Mouse (Mus musculus): ENCODE results near the gene Znrf2. TPM values are rescaled to one million over a fixed set of nuclear protein-coding genes. Genes with fewer than 3 reads are reported as not detected.

Znrf2 gene
- total and polyA plus RNA-seq, 3 experiments = 16.0 to 26.9 (median 18.3) TPM

- Histone ChIP-seq H3K4me3 (replicated peaks in 1 of 3; ENCODE audit: low read depth in 2 of 3, low read length in 2 of 3, poor library complexity in 1 of 3) (peak overlapping the region; percentile 70 to 89 (median 73)), H3K4me1 (ENCODE audit: control insufficient read depth in 1 of 2, insufficient read depth in 2 of 2) (peaks cover 0 to 40% of the 10 kb centered on the region in 2 experiments; a peak in 3 of 4 replicates), H3K79me2 (replicated peaks; ENCODE audit: control insufficient read depth, extremely low read depth, insufficient read depth, poor library complexity, severe bottlenecking) (peaks cover 36% of the 10 kb centered on the region), H3K27ac (ENCODE audit: insufficient read depth, low read depth) (peak overlapping the region; percentile 78), H3K27me3 (replicated peaks) (no peaks in the 10 kb centered on the region), H3K9me3 (replicated peaks; ENCODE audit: low read length) (peaks cover 2% of the 10 kb centered on the region), H3K36me3 (replicated peaks in 1 of 2; ENCODE audit: control insufficient read depth in 1 of 2, insufficient read depth in 1 of 2, low read length in 1 of 2) (peaks cover 0 to 15% of the 10 kb centered on the region in 2 experiments), H3K9ac (ENCODE audit: insufficient read depth, low read depth) (peak overlapping the region; percentile 92), H3K4me2 (ENCODE audit: insufficient read depth, low read depth, poor library complexity, severe bottlenecking) (peak overlapping the region; percentile 84; the same call in 1 of the 2 replicates)
- in situ Hi-C loops (cut with MboI; ENCODE audit: low pct_ligation_motif_present, low pct_unique_long_range_greater_than_20kb, low sequenced_read_pairs) = loop anchor here (10.0 kb wide), 1 partner anchor 97 kb away; no protein-coding TSS in a partner anchor
- dilution Hi-C loops (cut with MboI; ENCODE audit: extremely low pct_ligation_motif_present, extremely low pct_unique_long_range_greater_than_20kb, low sequenced_read_pairs) = no loop called here
- TF ChIP-seq TBP (conservative IDR thresholded peaks at IDR 0.05; ENCODE audit: low read depth, low read length) (peak; percentile 86), USF2 (conservative IDR thresholded peaks at IDR 0.05; ENCODE audit: low read depth, low read length) (no peak), CHD2 (IDR thresholded peaks at IDR 0.05; ENCODE audit: low read length) (no peak), ZKSCAN1 (IDR thresholded peaks at IDR 0.05; ENCODE audit: borderline replicate concordance, low read depth, low read length) (no peak), CHD1 (IDR thresholded peaks at IDR 0.05; ENCODE audit: low read depth, low read length) (no peak), POLR2A (IDR thresholded peaks at IDR 0.05; ENCODE audit: low read depth, low read length) (peak; percentile 69), UBTF (IDR thresholded peaks at IDR 0.05; ENCODE audit: low read depth, low read length) (peak; percentile 52), BHLHE40 (IDR thresholded peaks at IDR 0.05; ENCODE audit: low read depth, low read length) (peak; percentile 84), EP300 (IDR thresholded peaks at IDR 0.05; ENCODE audit: low read length) (no peak), SMC3 (IDR thresholded peaks at IDR 0.05; ENCODE audit: low read depth, low read length) (no peak), ZMIZ1 (IDR thresholded peaks at IDR 0.05; ENCODE audit: low read depth, low read length) (peak; percentile 81), IRF4 (IDR thresholded peaks at IDR 0.05; ENCODE audit: low read depth, low read length) (peak; percentile 53), MXI1 (IDR thresholded peaks at IDR 0.05; ENCODE audit: low read depth, low read length) (peak; percentile 96), MAX (IDR thresholded peaks at IDR 0.05; ENCODE audit: low read length) (peak; percentile 91), KAT2A (IDR thresholded peaks at IDR 0.05; ENCODE audit: insufficient replicate concordance, low read length) (no peak), HCFC1 (IDR thresholded peaks at IDR 0.05; ENCODE audit: low read depth, low read length) (peak; percentile 43; the same call in 1 of the 2 replicates), MAZ (IDR thresholded peaks at IDR 0.05; ENCODE audit: low read depth, low read length) (0 out of 2 replicates have a peak, but pooled peaks have one; percentile 53), MAFK (IDR thresholded peaks at IDR 0.05; ENCODE audit: insufficient replicate concordance, low read length) (no peak), ELF1 (IDR thresholded peaks at IDR 0.05; ENCODE audit: low read depth, low read length) (peak; percentile 79), GABPA (IDR thresholded peaks at IDR 0.05; ENCODE audit: insufficient replicate concordance, low read depth, low read length) (no peak), JUN (IDR thresholded peaks at IDR 0.05; ENCODE audit: insufficient read depth, low read depth, low read length) (no peak), E2F4 (IDR thresholded peaks at IDR 0.05; ENCODE audit: insufficient replicate concordance, low read depth, low read length) (no peak), SIN3A (IDR thresholded peaks at IDR 0.05; ENCODE audit: low read length) (peak; percentile 85), MEF2A (IDR thresholded peaks at IDR 0.05; ENCODE audit: borderline replicate concordance, low read depth, low read length) (no peak), RCOR1 (conservative IDR thresholded peaks at IDR 0.05; ENCODE audit: low read depth, low read length) (no peak), MYC (IDR thresholded peaks at IDR 0.05; ENCODE audit: low read depth, low read length) (peak; percentile 91), ETS1 (conservative IDR thresholded peaks at IDR 0.05; ENCODE audit: low read depth, low read length) (peak; percentile 30; the same call in 1 of the 2 replicates), USF1 (IDR thresholded peaks at IDR 0.05; ENCODE audit: low read depth, low read length) (no peak), POLR2AphosphoS2 (IDR thresholded peaks at IDR 0.05; ENCODE audit: low read depth, low read length) (no peak), CTCF (conservative IDR thresholded peaks at IDR 0.05 in 1 of 2, IDR thresholded peaks at IDR 0.05 in 1 of 2; ENCODE audit: low read depth in 2 of 2, low read length in 2 of 2) (0 out of 4 replicates have a peak, but pooled peaks of 1 of the 2 experiments have one; percentile 5), NELFE (IDR thresholded peaks at IDR 0.05; ENCODE audit: low read depth, low read length) (peak; percentile 83), ZNF384 (IDR thresholded peaks at IDR 0.05; ENCODE audit: low read depth, low read length) (peak; percentile 17; the same call in 1 of the 2 replicates), PAX5 (IDR thresholded peaks at IDR 0.05; ENCODE audit: low read length) (no peak), JUND (conservative IDR thresholded peaks at IDR 0.05; ENCODE audit: low read depth, low read length) (no peak), ZC3H11A (IDR thresholded peaks at IDR 0.05; ENCODE audit: low read depth, low read length) (no peak), NRF1 (IDR thresholded peaks at IDR 0.05; ENCODE audit: low read depth, low read length) (no peak), TCF12 (IDR thresholded peaks at IDR 0.05; ENCODE audit: low read depth, low read length) (peak; percentile 52; the same call in 1 of the 2 replicates), RAD21 (IDR thresholded peaks at IDR 0.05; ENCODE audit: low read depth, low read length) (no peak; the same call in none of the 2 replicates)
- DNase-seq (ENCODE audit: extremely low read depth) = peak; percentile 85
Measured at GRCm38 (mm10) chr6:54817266-54817767, 601 bp downstream of the Znrf2 start.

All from CH12.LX (cell line).